Mouse (Mus musculus) right cerebral cortex, postnatal 36 days (tissue): Measurements from ENCODE around the gene Sbds.
"Not testable (repeated sequence)": the region's sequence is repeated elsewhere in the genome, so short reads cannot be mapped to it uniquely, and the experiment has no call there.

Source experiments
- DNase-seq, 2 experiments: peaks; one replicate each; pipeline ENCODE4 v3.0.0; 2022; ENCODE audit warnings: low spot score in 2 of 2, mixed read lengths in 1 of 2

The Sbds gene

GRCm38 (mm10) chr5:130256678-130257271, 1.4 kb upstream of the Sbds start:
- DNase-seq = peak; percentile 88 to 94

GRCm38 (mm10) chr5:130255799-130256525, 632 bp upstream of the Sbds start:
- not testable (repeated sequence) for DNase-seq

- peak in 1 of 2 experiments; percentile 21 for DNase-seq
These were observed 940 bp downstream of the Sbds start for GRCm38 (mm10) chr5:130254164-130255016.

GRCm38 (mm10) chr5:130247823-130248222, 7.5 kb downstream of the Sbds start:
- DNase-seq = no peak

GRCm38 (mm10) chr5:130241426-130241825, 13.9 kb downstream of the Sbds start:
- no peak for DNase-seq

- no peak for DNase-seq
These were observed 15.5 kb downstream of the Sbds start for GRCm38 (mm10) chr5:130239856-130240255.

- no peak for DNase-seq
These were observed 16.1 kb downstream of the Sbds start for GRCm38 (mm10) chr5:130239236-130239635.

GRCm38 (mm10) chr5:130236302-130236701, 19.0 kb downstream of the Sbds start:
- no peak for DNase-seq

- no peak for DNase-seq
These were observed 27.2 kb downstream of the Sbds start for GRCm38 (mm10) chr5:130228120-130228519.

- DNase-seq = no peak
These were observed 28.5 kb downstream of the Sbds start for GRCm38 (mm10) chr5:130226790-130227189.

GRCm38 (mm10) chr5:130222146-130223004, 33.0 kb downstream of the Sbds start:
- peak; percentile 87 to 89 for DNase-seq

GRCm38 (mm10) chr5:130221760-130222145, 33.6 kb downstream of the Sbds start:
- DNase-seq = no peak

- no peak for DNase-seq
These were observed 34.0 kb downstream of the Sbds start for GRCm38 (mm10) chr5:130221316-130221715.

- DNase-seq = no peak
These were observed 37.0 kb downstream of the Sbds start for GRCm38 (mm10) chr5:130218336-130218735.

- no peak for DNase-seq
These were observed 37.9 kb downstream of the Sbds start for GRCm38 (mm10) chr5:130217406-130217805.

- no peak for DNase-seq
These were observed 38.5 kb downstream of the Sbds start, which contains the start of gene Tmem248 for GRCm38 (mm10) chr5:130216781-130217180. TSS of gene Tmem248 (plus strand) at chr5:130217081.

- DNase-seq = no peak
These were observed 42.4 kb downstream of the Sbds start for GRCm38 (mm10) chr5:130212956-130213355.

- DNase-seq = no peak
These were observed 48.0 kb downstream of the Sbds start for GRCm38 (mm10) chr5:130207299-130207698.

GRCm38 (mm10) chr5:130205441-130206023, 49.8 kb downstream of the Sbds start:
- DNase-seq = no peak

- no peak for DNase-seq
These were observed 50.8 kb downstream of the Sbds start for GRCm38 (mm10) chr5:130204560-130204959.

GRCm38 (mm10) chr5:130203948-130204347, 51.4 kb downstream of the Sbds start:
- DNase-seq = no peak
